Mouse (Mus musculus) ES-E14 (cell line): ENCODE measurements around the gene Htr6. TPM values are rescaled to one million over a fixed set of nuclear protein-coding genes. Genes with fewer than 3 reads are reported as not detected.

Source experiments
- DNase-seq: peaks from one replicate; pipeline ENCODE4 v3.0.0-alpha.2; 2013; ENCODE audit warnings: low read depth, low spot score
- H3K27ac ChIP-seq: 2 replicates; pipeline ENCODE4 v1.5.1; 2012; ENCODE audit warnings: low read depth, mild to moderate bottlenecking, low read length, moderate library complexity, mixed read lengths; ENCODE audit not compliant: poor library complexity, insufficient read depth, severe bottlenecking
- H3K36me3 ChIP-seq: 2 replicates; pipeline ENCODE4 v1.6.1; 2012; ENCODE audit warnings: mild to moderate bottlenecking, low read length, moderate library complexity, mixed read lengths; ENCODE audit not compliant: control insufficient read depth, poor library complexity, insufficient read depth, severe bottlenecking
- H3K4me1 ChIP-seq, 2 experiments: fragments of 150-350 bp in 1 of 2; sonication (generic) in 1 of 2; 2 replicates each; pipeline ENCODE4 v1.6.1; 2012; ENCODE audit warnings: low read length in 2 of 2, mild to moderate bottlenecking in 1 of 2, mixed read lengths in 1 of 2; ENCODE audit not compliant: control insufficient read depth in 2 of 2, insufficient read depth in 2 of 2, poor library complexity in 1 of 2
- H3K4me3 ChIP-seq, 2 experiments: fragments of 150-350 bp in 1 of 2; sonication (generic) in 1 of 2; 2 replicates each; pipeline ENCODE4 v1.5.1; 2012; ENCODE audit warnings: low read length in 2 of 2, low read depth in 1 of 2, mild to moderate bottlenecking in 1 of 2, mixed read lengths in 1 of 2; ENCODE audit not compliant: insufficient read depth in 1 of 2, poor library complexity in 1 of 2, severe bottlenecking in 1 of 2
- H3K9ac ChIP-seq: 2 replicates; pipeline ENCODE4 v1.6.1; 2012; ENCODE audit warnings: low read depth, mild to moderate bottlenecking, low read length, mixed read lengths; ENCODE audit not compliant: poor library complexity, insufficient read depth, severe bottlenecking
- H3K9me3 ChIP-seq: fragments of 150-350 bp; sonication (generic); 2 replicates; pipeline ENCODE4 v1.6.1; 2012; ENCODE audit warnings: low read depth, mild to moderate bottlenecking, low read length; ENCODE audit not compliant: control insufficient read depth, insufficient read depth
- CHD2 ChIP-seq: IDR thresholded peaks from 2 replicates; pipeline ENCODE4 v1.6.1; 2014; ENCODE audit warnings: mild to moderate bottlenecking, low read depth, low read length, inconsistent platforms
- HCFC1 ChIP-seq: IDR thresholded peaks from 2 replicates; pipeline ENCODE4 v1.6.1; 2012; ENCODE audit warnings: low read length, inconsistent platforms, borderline replicate concordance; ENCODE audit not compliant: insufficient read depth
- MAFK ChIP-seq: IDR thresholded peaks from 2 replicates; pipeline ENCODE4 v1.6.1; 2014; ENCODE audit warnings: mild to moderate bottlenecking, low read depth, low read length, inconsistent platforms; ENCODE audit not compliant: insufficient read depth
- ZC3H11A ChIP-seq: IDR thresholded peaks from 2 replicates; pipeline ENCODE4 v1.6.1; 2012; ENCODE audit warnings: low read depth, mild to moderate bottlenecking, inconsistent platforms, low read length, borderline replicate concordance
- ZNF384 ChIP-seq: IDR thresholded peaks from 2 replicates; pipeline ENCODE4 v1.6.1; 2012; ENCODE audit warnings: low read depth, low read length, inconsistent platforms
- in situ Hi-C, 2 experiments: fragments of 600-800 bp; cut with MboI; formaldehyde crosslinking; loops; one replicate each; pipeline ENCODE4 v1.15.1; 2025; ENCODE audit warnings: low sequenced_read_pairs in 2 of 2, inconsistent platforms in 1 of 2; ENCODE audit not compliant: unreplicated experiment in 2 of 2
- total RNA-seq: library from RNA; depleted of rRNA; stranded (reverse); fragments of 300-350 nt; gene quantifications from 2 replicates; pipeline ENCODE4 v1.2.3, GENCODE M21; 2012

Htr6 gene
- total RNA-seq, 1 experiment = 0.13 TPM

DNA sequence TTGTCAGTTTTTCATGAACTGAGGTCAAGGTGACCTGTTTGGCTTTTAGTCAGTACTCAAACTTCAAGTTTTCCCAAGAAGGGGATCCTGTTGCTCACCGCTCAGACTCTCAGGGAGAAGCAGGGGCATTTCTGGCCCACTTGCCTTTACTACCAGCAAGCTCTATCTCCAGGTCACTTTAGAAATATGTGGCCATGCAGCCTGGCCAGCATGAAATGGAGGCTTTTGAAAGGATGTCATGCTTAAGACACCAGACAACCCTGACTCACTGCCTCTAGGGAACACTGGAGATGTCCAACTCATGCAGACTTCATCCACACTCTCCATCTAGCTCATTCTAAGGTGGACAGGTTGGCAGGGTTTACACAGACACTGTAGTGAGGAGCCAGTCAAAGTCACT, 30.1 kb upstream of the Htr6 start:
- Histone ChIP-seq H3K9me3 (no peaks in the 10 kb centered on the region), H3K9ac (no peak overlapping the region), H3K27ac (no peak overlapping the region), H3K4me1 (no peaks in the 10 kb centered on the region; a peak in 1 of 4 replicates), H3K4me3 (no peak overlapping the region), H3K36me3 (peaks cover 16% of the 10 kb centered on the region)
- TF ChIP-seq MAFK = no peak
- no peak for DNase-seq
- in situ Hi-C loops = no loop called here

DNA sequence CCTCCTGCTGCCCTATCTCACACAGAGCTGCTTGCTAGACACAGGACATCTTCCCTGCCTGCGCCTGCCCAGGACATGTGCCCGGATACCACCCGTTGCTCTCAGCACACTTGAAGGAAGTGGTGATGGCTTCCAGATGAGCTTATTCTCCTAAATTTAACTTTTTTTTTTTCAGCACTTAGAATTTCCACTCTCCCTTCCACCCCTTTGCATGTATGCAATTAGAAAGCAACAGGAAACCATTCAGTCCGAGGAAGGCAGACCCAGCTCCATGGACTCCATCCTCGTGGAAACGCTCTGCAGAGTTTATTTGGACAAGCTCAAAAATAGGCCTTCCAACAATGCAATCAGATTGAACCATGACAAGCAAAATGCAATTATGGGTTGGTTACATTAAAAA, 26.2 kb upstream of the Htr6 start:
- peaks cover 16% of the 10 kb centered on the region for H3K36me3 ChIP-seq
- no peak overlapping the region for H3K4me3 ChIP-seq
- no peak overlapping the region for H3K27ac ChIP-seq
- H3K9me3 ChIP-seq = no peaks in the 10 kb centered on the region
- H3K9ac ChIP-seq = no peak overlapping the region
- H3K4me1 ChIP-seq = no peaks in the 10 kb centered on the region
- in situ Hi-C loops = no loop called here
- DNase-seq = no peak
- TF ChIP-seq MAFK (no peak), ZC3H11A (no peak), CHD2 (no peak), ZNF384 (no peak), HCFC1 (no peak)

DNA sequence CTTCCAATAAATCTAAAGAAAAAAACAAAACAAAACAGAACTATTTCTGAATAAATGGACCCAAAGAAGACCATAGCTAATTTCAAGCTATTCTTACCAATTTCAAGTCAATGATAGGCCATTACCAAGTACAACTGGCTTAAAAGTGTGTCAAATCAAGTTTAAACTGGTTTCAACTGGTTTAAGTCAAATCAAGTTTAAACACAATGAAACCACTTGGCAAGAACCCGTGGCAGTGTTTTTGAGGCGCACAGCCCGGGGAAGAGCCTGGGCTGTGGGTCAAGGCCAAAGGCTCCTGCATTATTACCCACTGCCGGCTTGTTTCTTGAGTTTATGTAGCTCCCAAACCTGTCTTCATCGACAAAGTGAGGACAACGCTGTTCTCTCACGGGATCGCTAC, 25.0 kb upstream of the Htr6 start:
- DNase-seq = no peak
- Histone ChIP-seq H3K27ac (no peak overlapping the region), H3K36me3 (peaks cover 16% of the 10 kb centered on the region), H3K9ac (no peak overlapping the region), H3K4me1 (no peaks in the 10 kb centered on the region), H3K4me3 (no peak overlapping the region), H3K9me3 (no peaks in the 10 kb centered on the region)
- no peak for TF ChIP-seq ZNF384
- TF ChIP-seq ZC3H11A = no peak
- TF ChIP-seq CHD2 = no peak
- TF ChIP-seq MAFK = no peak
- TF ChIP-seq HCFC1 = no peak
- in situ Hi-C loops = no loop called here

DNA sequence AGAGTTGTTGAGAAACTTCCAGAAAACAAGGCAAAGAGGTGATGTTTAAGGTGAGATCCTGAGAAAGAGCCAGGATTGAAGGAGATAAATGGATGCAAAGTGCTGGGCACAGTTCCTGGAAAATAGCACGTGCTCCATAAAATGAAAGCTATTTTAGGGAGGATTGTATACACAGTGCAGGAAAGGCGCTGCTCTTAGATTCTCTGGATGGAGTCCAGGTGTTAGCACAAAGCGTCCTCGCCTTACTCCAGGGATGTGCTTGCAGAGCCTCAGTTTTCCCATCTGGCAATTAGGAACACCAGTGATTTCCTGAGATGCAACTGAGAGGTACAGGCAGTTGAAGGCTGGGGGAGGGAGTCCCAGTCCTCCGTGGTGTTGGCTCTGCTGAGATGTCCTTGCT, 20.8 kb upstream of the Htr6 start:
- Histone ChIP-seq H3K4me3 (no peak overlapping the region), H3K9me3 (no peaks in the 10 kb centered on the region), H3K36me3 (no peaks in the 10 kb centered on the region), H3K27ac (no peak overlapping the region), H3K4me1 (peaks cover 2 to 8% of the 10 kb centered on the region in 2 experiments; a peak in 3 of 4 replicates), H3K9ac (no peak overlapping the region)
- DNase-seq = no peak
- TF ChIP-seq MAFK = no peak
- TF ChIP-seq CHD2 = no peak
- no peak for TF ChIP-seq ZNF384
- TF ChIP-seq ZC3H11A = no peak
- TF ChIP-seq HCFC1 = no peak
- in situ Hi-C loops = loop anchor here in 1 of 2 experiments (25.0 kb wide), 1 partner anchor 191 kb away; no protein-coding TSS in a partner anchor

DNA sequence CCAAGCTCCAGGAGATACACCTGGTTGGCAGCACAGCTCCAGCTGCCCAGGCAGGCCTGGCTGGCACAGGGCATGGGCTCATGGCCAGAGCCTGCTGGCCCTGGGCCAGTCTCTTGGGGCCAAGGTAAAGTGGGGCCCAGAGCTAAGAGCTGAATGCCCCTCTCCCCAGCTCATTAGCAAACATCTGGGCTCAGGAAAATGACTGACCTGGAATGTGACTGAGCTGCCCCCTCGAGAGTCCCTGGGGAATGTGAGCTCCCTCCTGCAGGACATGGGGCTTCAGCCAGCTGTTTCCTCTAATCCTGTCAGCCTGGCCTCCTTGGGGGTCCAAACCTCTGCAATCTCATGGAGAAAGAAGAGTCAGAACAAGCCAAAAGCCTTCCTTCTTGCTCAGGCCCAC, 20.0 kb upstream of the Htr6 start:
- Histone ChIP-seq H3K4me1 (peaks cover 2 to 10% of the 10 kb centered on the region in 2 experiments; a peak in 3 of 4 replicates), H3K9ac (no peak overlapping the region), H3K27ac (no peak overlapping the region), H3K4me3 (no peak overlapping the region), H3K36me3 (no peaks in the 10 kb centered on the region), H3K9me3 (no peaks in the 10 kb centered on the region)
- in situ Hi-C loops = loop anchor here in 1 of 2 experiments (25.0 kb wide), 1 partner anchor 192 kb away; no protein-coding TSS in a partner anchor
- TF ChIP-seq ZNF384 = no peak
- TF ChIP-seq MAFK = no peak
- TF ChIP-seq HCFC1 = no peak
- no peak for TF ChIP-seq CHD2
- no peak for TF ChIP-seq ZC3H11A
- DNase-seq = no peak
